9 mouse cellular contexts compared by ENCODE assay signal in genomic region chr7:102137464-102137863, GRCm38 (mm10). TPM values are rescaled to one million over a fixed set of nuclear protein-coding genes. Genes with fewer than 3 reads are reported as not detected.
DNase-seq lines count a peak whose midpoint lies in the region; ATAC-seq and TF ChIP-seq lines count a peak whose summit lies in the region.
"Had no signal": no experiment of that assay in that cellular context is flagged by ENCODE, and none has a peak within 500 bp of the region (broad histone marks: within the 10 kb centered on the region; RNA-seq: fewer than 3 reads in every experiment).

No protein-coding gene starts in this region.

- peak; percentile 65 to 70 for DNase-seq in cerebellum, postnatal 10 days
- peak; percentile 40 for DNase-seq in midbrain, embryonic 10.5 days (ENCODE audit: low spot score)
- peak; percentile 56 for DNase-seq in c-Kit-positive CD71-positive TER-119-negative erythroid progenitor cells, embryonic 14.5 days (ENCODE audit: low read depth)
- DNase-seq in liver, embryonic 14.5 days (ENCODE audit: low read depth in 3 of 3, low spot score in 3 of 3): peak; percentile 4 to 40 (median 26)
- DNase-seq in thymus, postnatal 0 days (ENCODE audit: low spot score): peak; percentile 44

- WGBS in midbrain, embryonic 10.5 days: 85% methylated on average over 1 of the region's 1 CpGs
- WGBS in midbrain, embryonic 13.5 days: 86% methylated on average over 1 of the region's 1 CpGs
- 61% methylated on average over 1 of the region's 1 CpGs for WGBS in liver, embryonic 14.5 days (ENCODE audit: insufficient replicate concordance)

- H3K27me3 ChIP-seq in midbrain, embryonic 10.5 days (ENCODE audit: low read depth, poor library complexity, severe bottlenecking): no peaks in the 10 kb centered on the region
- no peaks in the 10 kb centered on the region for H3K27me3 ChIP-seq in midbrain, embryonic 13.5 days
- H3K27me3 ChIP-seq in liver, embryonic 14.5 days (ENCODE audit: control insufficient read depth, insufficient read depth, low read length): no peaks in the 10 kb centered on the region
- H3K27me3 ChIP-seq: neural tube, embryonic 12.5 days had no signal

- H3K36me3 ChIP-seq in midbrain, embryonic 10.5 days: peaks cover 100% of the 10 kb centered on the region
- H3K36me3 ChIP-seq in midbrain, embryonic 13.5 days: peaks cover 82% of the 10 kb centered on the region
- H3K36me3 ChIP-seq in liver, embryonic 14.5 days (replicated peaks; ENCODE audit: control insufficient read depth, insufficient read depth, low read depth): peaks cover 60% of the 10 kb centered on the region

- H3K4me1 ChIP-seq in midbrain, embryonic 10.5 days: no peaks in the 10 kb centered on the region
- H3K4me1 ChIP-seq in midbrain, embryonic 13.5 days (replicated peaks): no peaks in the 10 kb centered on the region
- H3K4me1 ChIP-seq in liver, embryonic 14.5 days (replicated peaks; ENCODE audit: control insufficient read depth in 2 of 2, insufficient read depth in 2 of 2, low read length in 1 of 2): no peaks in the 10 kb centered on the region
- H3K4me1 ChIP-seq: neural tube, embryonic 12.5 days had no signal

- TF ChIP-seq CTCF in liver, embryonic 14.5 days (IDR thresholded peaks at IDR 0.05; ENCODE audit: low read depth): peak; percentile 78

- H3K4me3 ChIP-seq in midbrain, embryonic 10.5 days: no peak overlapping the region
- H3K4me3 ChIP-seq in midbrain, embryonic 13.5 days (replicated peaks): no peak overlapping the region
- no peak overlapping the region for H3K4me3 ChIP-seq in liver, embryonic 14.5 days (ENCODE audit: insufficient read depth in 1 of 2, low read depth in 2 of 2, low read length in 2 of 2)
- H3K4me3 ChIP-seq: neural tube, embryonic 12.5 days had no signal

- H3K9me3 ChIP-seq in midbrain, embryonic 10.5 days (replicated peaks): no peaks in the 10 kb centered on the region
- H3K9me3 ChIP-seq in midbrain, embryonic 13.5 days: no peaks in the 10 kb centered on the region
- H3K9me3 ChIP-seq in liver, embryonic 14.5 days (ENCODE audit: control insufficient read depth, low read length): no peaks in the 10 kb centered on the region
- H3K9me3 ChIP-seq: neural tube, embryonic 12.5 days had no signal

- H3K9ac ChIP-seq in midbrain, embryonic 13.5 days (replicated peaks): no peak overlapping the region
- H3K9ac ChIP-seq in liver, embryonic 14.5 days (replicated peaks): no peak overlapping the region
- H3K9ac ChIP-seq: neural tube, embryonic 12.5 days had no signal

- H3K27ac ChIP-seq in midbrain, embryonic 10.5 days (replicated peaks): no peak overlapping the region
- H3K27ac ChIP-seq in midbrain, embryonic 13.5 days: no peak overlapping the region
- H3K27ac ChIP-seq in liver, embryonic 14.5 days: no peak overlapping the region
- H3K27ac ChIP-seq: neural tube, embryonic 12.5 days had no signal

- no peak for TF ChIP-seq EP300 in liver, embryonic 14.5 days (IDR thresholded peaks at IDR 0.05; ENCODE audit: low read depth)

- H3K4me2 ChIP-seq in midbrain, embryonic 13.5 days (replicated peaks): no peak overlapping the region
- no peak overlapping the region for H3K4me2 ChIP-seq in liver, embryonic 14.5 days (ENCODE audit: low read depth)
- H3K4me2 ChIP-seq: neural tube, embryonic 12.5 days had no signal

- ATAC-seq in cerebellum, adult (ENCODE audit: insufficient number of reproducible peaks, low FRiP score, low TSS enrichment): no peak
- no peak for ATAC-seq in midbrain, embryonic 13.5 days
- no peak for ATAC-seq in liver, embryonic 14.5 days (ENCODE audit: insufficient read depth)
- ATAC-seq in inflammation-experienced regulatory T-cells, adult 6 months: no peak

RNA-seq across cellular contexts. Expression of gene Chrna10, which starts 20.8 kb away (rescaled TPM):
- not detected in 2 replicates for polyA plus RNA-seq in midbrain, embryonic 10.5 days (2016; fragmentation: Nextera tagmentation; extraction: Ambion mirVana)
- not detected in 2 replicates for polyA plus RNA-seq in midbrain, embryonic 13.5 days (2015; fragmentation: Nextera tagmentation; extraction: Ambion mirVana)
- polyA plus RNA-seq in liver, embryonic 14.5 days (2012; rRNA removed): not detected in 2 replicates
- polyA plus RNA-seq in liver, embryonic 14.5 days (2014; fragmentation: Nextera tagmentation; extraction: Ambion mirVana): not detected in 2 replicates
- 0.13 and 0.23 TPM in 2 replicates for polyA plus RNA-seq in thymus, postnatal 0 days (2015; fragmentation: Nextera tagmentation; extraction: Ambion mirVana)
- not detected for polyA plus RNA-seq in inflammation-experienced regulatory T-cells, adult 6 months (2017; shearing (Covaris generic))
- polyA plus RNA-seq: neural tube, embryonic 12.5 days had no signal

RNA-seq across cellular contexts. Expression of gene Art5, which starts 28.2 kb away (rescaled TPM):
- 1.9 TPM in 2 replicates for polyA plus RNA-seq in midbrain, embryonic 10.5 days (2016; fragmentation: Nextera tagmentation; extraction: Ambion mirVana)
- polyA plus RNA-seq in midbrain, embryonic 13.5 days (2015; fragmentation: Nextera tagmentation; extraction: Ambion mirVana): 0.50 and 0.92 TPM in 2 replicates
- polyA plus RNA-seq in liver, embryonic 14.5 days (2012; rRNA removed): 0.08 and 0.10 TPM in 2 replicates
- polyA plus RNA-seq in liver, embryonic 14.5 days (2014; fragmentation: Nextera tagmentation; extraction: Ambion mirVana): 0.15 and 0.20 TPM in 2 replicates
- 15.8 and 24.3 TPM in 2 replicates for polyA plus RNA-seq in thymus, postnatal 0 days (2015; fragmentation: Nextera tagmentation; extraction: Ambion mirVana)
- polyA plus RNA-seq in inflammation-experienced regulatory T-cells, adult 6 months (2017; shearing (Covaris generic)): under 1 TPM in 1 of 3 experiments, not detected in 2; 0.51 TPM

RNA-seq across cellular contexts. Expression of gene Art1, which starts 35.9 kb away (rescaled TPM):
- 0.67 and 0.79 TPM in 2 replicates for polyA plus RNA-seq in midbrain, embryonic 10.5 days (2016; fragmentation: Nextera tagmentation; extraction: Ambion mirVana)
- polyA plus RNA-seq in midbrain, embryonic 13.5 days (2015; fragmentation: Nextera tagmentation; extraction: Ambion mirVana): 0.31 and 0.37 TPM in 2 replicates
- 0.04 TPM in 1 of 2 replicates, not detected in the other for polyA plus RNA-seq in liver, embryonic 14.5 days (2012; rRNA removed)
- polyA plus RNA-seq in liver, embryonic 14.5 days (2014; fragmentation: Nextera tagmentation; extraction: Ambion mirVana): not detected in 2 replicates
- 23.4 and 24.1 TPM in 2 replicates for polyA plus RNA-seq in thymus, postnatal 0 days (2015; fragmentation: Nextera tagmentation; extraction: Ambion mirVana)
- not detected for polyA plus RNA-seq in inflammation-experienced regulatory T-cells, adult 6 months (2017; shearing (Covaris generic))

RNA-seq across cellular contexts. Expression of gene Trpc2, which starts 54.5 kb away (rescaled TPM):
- polyA plus RNA-seq in midbrain, embryonic 10.5 days (2016; fragmentation: Nextera tagmentation; extraction: Ambion mirVana): 0.19 TPM in 1 of 2 replicates, not detected in the other
- polyA plus RNA-seq in midbrain, embryonic 13.5 days (2015; fragmentation: Nextera tagmentation; extraction: Ambion mirVana): 0.28 TPM in 1 of 2 replicates, not detected in the other
- 0.12 TPM in 1 of 2 replicates, not detected in the other for polyA plus RNA-seq in liver, embryonic 14.5 days (2012; rRNA removed)
- polyA plus RNA-seq in liver, embryonic 14.5 days (2014; fragmentation: Nextera tagmentation; extraction: Ambion mirVana): not detected in 2 replicates
- polyA plus RNA-seq in thymus, postnatal 0 days (2015; fragmentation: Nextera tagmentation; extraction: Ambion mirVana): not detected in 2 replicates
- under 1 TPM in 1 of 3 experiments, not detected in 2; 0.15 TPM for polyA plus RNA-seq in inflammation-experienced regulatory T-cells, adult 6 months (2017; shearing (Covaris generic))

Comparison
In these comparisons a context has a peak if more than half of its experiments do, and no peak if none do; other contexts are left out.
1. RNA of gene Art1, which starts 35.9 kb away (polyA plus RNA-seq): 23.4 to 24.1 TPM in thymus, postnatal 0 days; 0.67 to 0.79 TPM in midbrain, embryonic 10.5 days, 0.31 to 0.37 TPM in midbrain, embryonic 13.5 days, 0.04 TPM in liver, embryonic 14.5 days and not detected in inflammation-experienced regulatory T-cells, adult 6 months; every median in the first group is over 10 times any median in the second.
2. Peak in every context shown above with its lines, with median percentiles within 50 percentile points of each other: DNase-seq.